Mouse (Mus musculus): Measurements from ENCODE around the gene Hist1h2ad. TPM values are rescaled to one million over a fixed set of nuclear protein-coding genes. Genes with fewer than 3 reads are reported as not detected.

Hist1h2ad gene
- polyA plus RNA-seq, 1 experiment from 2014 or later = not detected

Other genes with a start within 250 kb of the Hist1h2ad start
- gene Zfp322a, start 205.2 kb upstream of the Hist1h2ad start, polyA plus RNA-seq (2017; shearing (Covaris generic)) = 32.3 TPM
- gene Abt1, start 150.5 kb upstream of the Hist1h2ad start, polyA plus RNA-seq (2017; shearing (Covaris generic)) = 12.4 TPM
- gene Btn1a1, start 108.5 kb upstream of the Hist1h2ad start, polyA plus RNA-seq (2017; shearing (Covaris generic)) = not detected
- not detected for gene Btn2a2, start 85.5 kb upstream of the Hist1h2ad start, polyA plus RNA-seq (2017; shearing (Covaris generic))
- 4.6 TPM for gene Hist1h4h, start 43.3 kb upstream of the Hist1h2ad start, polyA plus RNA-seq (2017; shearing (Covaris generic))
- gene Hist1h2af, start 40.5 kb upstream of the Hist1h2ad start, polyA plus RNA-seq (2017; shearing (Covaris generic)) = not detected
- not detected for gene Hist1h3g, start 39.0 kb upstream of the Hist1h2ad start, polyA plus RNA-seq (2017; shearing (Covaris generic))
- 0.29 TPM for gene Hist1h2bh, start 31.0 kb upstream of the Hist1h2ad start, polyA plus RNA-seq (2017; shearing (Covaris generic))
- 0.24 TPM for gene Hist1h3f, start 30.3 kb upstream of the Hist1h2ad start, polyA plus RNA-seq (2017; shearing (Covaris generic))
- not detected for gene Hist1h4f, start 22.7 kb upstream of the Hist1h2ad start, polyA plus RNA-seq (2017; shearing (Covaris generic))
- 0.40 TPM for gene Hist1h1d, start 21.1 kb upstream of the Hist1h2ad start, polyA plus RNA-seq (2017; shearing (Covaris generic))
- gene Hist1h3e, start 12.0 kb upstream of the Hist1h2ad start, polyA plus RNA-seq (2017; shearing (Covaris generic)) = 0.90 TPM
- gene Hist1h2ae, start 3.2 kb upstream of the Hist1h2ad start, polyA plus RNA-seq (2017; shearing (Covaris generic)) = 1.6 TPM
- gene Hist1h2bg, start 3.0 kb upstream of the Hist1h2ad start, polyA plus RNA-seq (2017; shearing (Covaris generic)) = 2.2 TPM
- 1.3 TPM for gene Hist1h2bf, start 185 bp upstream of the Hist1h2ad start, polyA plus RNA-seq (2017; shearing (Covaris generic))
- gene Hist1h3d, start 1.4 kb downstream of the Hist1h2ad start, polyA plus RNA-seq (2017; shearing (Covaris generic)) = not detected
- 32.4 TPM for gene Hist1h4d, start 7.2 kb downstream of the Hist1h2ad start, polyA plus RNA-seq (2017; shearing (Covaris generic))
- 5.6 TPM for gene Hist1h2be, start 46.7 kb downstream of the Hist1h2ad start, polyA plus RNA-seq (2017; shearing (Covaris generic))
- 16.6 TPM for gene Hist1h1e, start 48.2 kb downstream of the Hist1h2ad start, polyA plus RNA-seq (2017; shearing (Covaris generic))
- 0.23 TPM for gene Hist1h2ac, start 109.6 kb downstream of the Hist1h2ad start, polyA plus RNA-seq (2017; shearing (Covaris generic))
- gene Hist1h2bc, start 109.8 kb downstream of the Hist1h2ad start, polyA plus RNA-seq (2017; shearing (Covaris generic)) = 8.8 TPM
- not detected for gene Hist1h1t, start 121.4 kb downstream of the Hist1h2ad start, polyA plus RNA-seq (2017; shearing (Covaris generic))
- gene Hist1h4c, start 124.1 kb downstream of the Hist1h2ad start, polyA plus RNA-seq (2017; shearing (Covaris generic)) = 2.7 TPM
- 2.8 TPM for gene Hfe, start 136.5 kb downstream of the Hist1h2ad start, polyA plus RNA-seq (2017; shearing (Covaris generic))
- 17.4 TPM for gene Hist1h1c, start 164.4 kb downstream of the Hist1h2ad start, polyA plus RNA-seq (2017; shearing (Covaris generic))
- gene Hist1h3c, start 171.2 kb downstream of the Hist1h2ad start, polyA plus RNA-seq (2017; shearing (Covaris generic)) = 0.50 TPM
- gene Hist1h2bb, start 172.4 kb downstream of the Hist1h2ad start, polyA plus RNA-seq (2017; shearing (Covaris generic)) = 2.5 TPM
- gene Hist1h2ab, start 176.7 kb downstream of the Hist1h2ad start, polyA plus RNA-seq (2017; shearing (Covaris generic)) = 0.79 TPM
- gene Hist1h3b, start 177.9 kb downstream of the Hist1h2ad start, polyA plus RNA-seq (2017; shearing (Covaris generic)) = not detected
- 11.3 TPM for gene Hist1h4b, start 182.6 kb downstream of the Hist1h2ad start, polyA plus RNA-seq (2017; shearing (Covaris generic))
- not detected for gene Hist1h4a, start 186.8 kb downstream of the Hist1h2ad start, polyA plus RNA-seq (2017; shearing (Covaris generic))
- 1.9 TPM for gene Hist1h3a, start 188.0 kb downstream of the Hist1h2ad start, polyA plus RNA-seq (2017; shearing (Covaris generic))
- 0.95 TPM for gene Hist1h1a, start 189.3 kb downstream of the Hist1h2ad start, polyA plus RNA-seq (2017; shearing (Covaris generic))
- gene Trim38, start 195.5 kb downstream of the Hist1h2ad start, polyA plus RNA-seq (2017; shearing (Covaris generic)) = not detected
- gene Slc17a2, start 232.6 kb downstream of the Hist1h2ad start, polyA plus RNA-seq (2017; shearing (Covaris generic)) = not detected